Mouse (Mus musculus): ENCODE data around the gene Lsamp. TPM values are rescaled to one million over a fixed set of nuclear protein-coding genes. Genes with fewer than 3 reads are reported as not detected.

The Lsamp gene
- polyA plus RNA-seq, 1 experiment from 2014 or later, result 0.12 TPM

DNA sequence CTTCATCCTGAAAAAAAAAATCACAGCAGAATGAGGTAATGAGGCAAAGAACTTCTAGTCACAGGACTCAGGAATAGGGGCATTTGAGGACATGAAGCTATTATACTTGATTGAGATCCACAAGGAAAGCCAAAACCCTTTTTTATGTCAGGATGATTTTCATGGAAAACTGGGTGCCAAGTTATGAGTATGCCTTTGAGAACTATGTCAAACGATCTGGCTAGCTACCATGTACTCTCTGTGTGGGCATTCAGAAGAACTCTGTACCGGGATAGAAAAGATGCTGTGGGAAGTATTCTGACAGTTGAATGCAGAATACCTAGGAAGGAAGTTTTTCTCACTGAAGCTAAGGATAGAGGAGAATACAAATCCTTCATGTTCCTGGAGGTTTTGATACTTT lies 1801.4 kb downstream of the Lsamp start:
- no peak overlapping the region for H3K4me3 ChIP-seq (replicated peaks)
- H3K9me3 ChIP-seq (replicated peaks), result no peaks in the 10 kb centered on the region
- H3K9ac ChIP-seq, result no peak overlapping the region
- ATAC-seq (ENCODE audit: insufficient read depth), result no peak
- H3K27ac ChIP-seq (replicated peaks), result no peak overlapping the region
- no peaks in the 10 kb centered on the region for H3K36me3 ChIP-seq (replicated peaks)
- H3K4me2 ChIP-seq, result no peak overlapping the region
- H3K27me3 ChIP-seq, result no peaks in the 10 kb centered on the region
- no peaks in the 10 kb centered on the region for H3K4me1 ChIP-seq (replicated peaks)
- 61% methylated on average over 2 of the region's 2 CpGs for WGBS (ENCODE audit: insufficient replicate concordance)

GRCm38 (mm10) chr16:41786704-41787103 lies 1802.5 kb downstream of the Lsamp start:
- H3K27me3 ChIP-seq, result no peaks in the 10 kb centered on the region
- no peak overlapping the region for H3K9ac ChIP-seq
- no peak overlapping the region for H3K27ac ChIP-seq (replicated peaks)
- H3K4me1 ChIP-seq (replicated peaks), result no peaks in the 10 kb centered on the region
- ATAC-seq (ENCODE audit: insufficient read depth), result no peak
- no peaks in the 10 kb centered on the region for H3K36me3 ChIP-seq (replicated peaks)
- 71% methylated on average over 3 of the region's 3 CpGs for WGBS (ENCODE audit: insufficient replicate concordance)
- H3K9me3 ChIP-seq (replicated peaks), result no peaks in the 10 kb centered on the region
- no peak overlapping the region for H3K4me2 ChIP-seq
- H3K4me3 ChIP-seq (replicated peaks), result no peak overlapping the region

- 33% methylated on average over 1 of the region's 1 CpGs for WGBS (ENCODE audit: insufficient replicate concordance)
- Histone ChIP-seq H3K9me3 (replicated peaks) (no peaks in the 10 kb centered on the region), H3K27me3 (no peaks in the 10 kb centered on the region), H3K4me3 (replicated peaks) (no peak overlapping the region), H3K4me1 (replicated peaks) (no peaks in the 10 kb centered on the region), H3K4me2 (no peak overlapping the region), H3K36me3 (replicated peaks) (no peaks in the 10 kb centered on the region), H3K9ac (no peak overlapping the region), H3K27ac (replicated peaks) (no peak overlapping the region)
- no peak for ATAC-seq (ENCODE audit: insufficient read depth)
Observed at GRCm38 (mm10) chr16:41787146-41787545, 1803.0 kb downstream of the Lsamp start.

DNA sequence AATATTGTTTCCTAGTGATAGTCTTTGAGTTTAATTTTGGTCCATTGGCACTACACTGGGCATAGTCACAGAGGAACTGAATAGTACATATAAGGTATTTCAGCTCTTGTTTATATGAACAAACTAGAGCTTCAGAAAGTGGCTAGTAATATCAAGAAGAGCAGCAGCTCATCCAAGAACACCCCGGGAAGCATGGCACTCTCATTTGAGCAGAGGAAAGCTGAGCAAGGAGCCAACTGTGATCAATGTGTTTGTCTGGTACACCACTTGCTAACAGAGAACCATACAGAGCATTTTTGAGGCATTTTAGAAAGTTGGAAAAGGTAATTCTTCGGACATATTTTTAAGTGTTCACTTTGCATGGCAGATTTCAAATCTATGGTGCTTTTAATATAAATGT lies 1805.9 kb downstream of the Lsamp start:
- Histone ChIP-seq H3K27me3 (no peaks in the 10 kb centered on the region), H3K36me3 (replicated peaks) (no peaks in the 10 kb centered on the region), H3K9me3 (replicated peaks) (no peaks in the 10 kb centered on the region), H3K4me2 (no peak overlapping the region), H3K4me1 (replicated peaks) (no peaks in the 10 kb centered on the region), H3K27ac (replicated peaks) (no peak overlapping the region), H3K9ac (no peak overlapping the region), H3K4me3 (replicated peaks) (no peak overlapping the region)
- ATAC-seq (ENCODE audit: insufficient read depth), result no peak
- 50% methylated on average over 2 of the region's 2 CpGs for WGBS (ENCODE audit: insufficient replicate concordance)

GRCm38 (mm10) chr16:41820369-41820768 lies 1836.2 kb downstream of the Lsamp start:
- H3K4me2 ChIP-seq, result no peak overlapping the region
- ATAC-seq (ENCODE audit: insufficient read depth), result no peak
- H3K36me3 ChIP-seq (replicated peaks), result no peaks in the 10 kb centered on the region
- H3K4me1 ChIP-seq (replicated peaks), result no peaks in the 10 kb centered on the region
- no peak overlapping the region for H3K27ac ChIP-seq (replicated peaks)
- 73% methylated on average over 6 of the region's 6 CpGs for WGBS (ENCODE audit: insufficient replicate concordance)
- no peaks in the 10 kb centered on the region for H3K9me3 ChIP-seq (replicated peaks)
- H3K27me3 ChIP-seq, result no peaks in the 10 kb centered on the region
- no peak overlapping the region for H3K9ac ChIP-seq
- H3K4me3 ChIP-seq (replicated peaks), result no peak overlapping the region

GRCm38 (mm10) chr16:41826899-41827604 lies 1842.9 kb downstream of the Lsamp start:
- WGBS (ENCODE audit: insufficient replicate concordance), result 40% methylated on average over 5 of the region's 5 CpGs

DNA sequence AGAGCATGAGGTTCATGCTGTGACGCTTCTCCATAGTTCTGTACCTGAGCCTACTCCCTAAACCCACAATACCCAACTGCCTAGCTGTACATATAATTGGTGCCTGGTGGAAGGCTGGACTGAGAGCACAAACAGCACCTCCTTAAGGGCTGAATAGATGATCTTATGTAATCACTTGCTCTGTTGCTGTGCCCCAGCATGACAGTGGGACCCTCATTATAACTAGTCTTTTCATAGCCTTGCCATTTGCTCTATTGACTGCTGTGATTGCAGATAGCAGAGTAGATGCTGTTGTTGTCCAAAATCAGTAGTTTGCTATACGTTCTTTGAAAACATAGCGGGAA lies 1843.4 kb downstream of the Lsamp start:
- H3K4me2 ChIP-seq, result no peak overlapping the region
- H3K9me3 ChIP-seq (replicated peaks), result no peaks in the 10 kb centered on the region
- no peak for ATAC-seq (ENCODE audit: insufficient read depth)
- H3K27me3 ChIP-seq, result no peaks in the 10 kb centered on the region
- no peak overlapping the region for H3K27ac ChIP-seq (replicated peaks)
- H3K9ac ChIP-seq, result no peak overlapping the region
- no peaks in the 10 kb centered on the region for H3K36me3 ChIP-seq (replicated peaks)
- no peak overlapping the region for H3K4me3 ChIP-seq (replicated peaks)
- H3K4me1 ChIP-seq (replicated peaks), result no peaks in the 10 kb centered on the region
- 65% methylated on average over 3 of the region's 3 CpGs for WGBS (ENCODE audit: insufficient replicate concordance)

More at GRCm38 (mm10) chr16:41826899-41827604, 1842.9 kb downstream of the Lsamp start:
- no peaks in the 10 kb centered on the region for H3K36me3 ChIP-seq (replicated peaks)
- no peak overlapping the region for H3K27ac ChIP-seq (replicated peaks)
- H3K27me3 ChIP-seq, result no peaks in the 10 kb centered on the region
- H3K4me3 ChIP-seq (replicated peaks), result no peak overlapping the region
- no peak overlapping the region for H3K9ac ChIP-seq
- no peaks in the 10 kb centered on the region for H3K9me3 ChIP-seq (replicated peaks)
- no peak overlapping the region for H3K4me2 ChIP-seq
- no peaks in the 10 kb centered on the region for H3K4me1 ChIP-seq (replicated peaks)
- no peak for ATAC-seq (ENCODE audit: insufficient read depth)

DNA sequence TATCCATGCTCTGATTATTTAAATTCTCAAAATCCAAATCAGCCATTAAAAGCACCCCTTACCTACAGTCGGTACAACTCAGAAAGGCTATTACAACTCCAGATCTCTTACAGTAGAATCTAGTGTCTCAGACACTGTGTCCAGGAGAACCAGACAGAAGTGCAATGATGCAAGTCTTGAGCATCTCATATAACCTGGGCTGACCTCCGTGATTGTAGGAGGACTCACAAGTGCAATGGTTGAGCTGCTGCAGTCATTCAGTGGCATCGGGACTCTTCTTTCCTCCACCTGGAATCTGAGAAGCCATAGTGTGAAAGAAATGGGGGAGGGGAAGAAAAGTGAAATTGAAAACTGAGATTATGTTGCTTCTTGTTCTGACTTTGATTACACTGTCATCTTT lies 1850.5 kb downstream of the Lsamp start:
- H3K9ac ChIP-seq, result no peak overlapping the region
- ATAC-seq (ENCODE audit: insufficient read depth), result no peak
- H3K36me3 ChIP-seq (replicated peaks), result no peaks in the 10 kb centered on the region
- H3K4me3 ChIP-seq (replicated peaks), result no peak overlapping the region
- WGBS (ENCODE audit: insufficient replicate concordance), result 56% methylated on average over 3 of the region's 3 CpGs
- H3K4me2 ChIP-seq, result no peak overlapping the region
- no peaks in the 10 kb centered on the region for H3K4me1 ChIP-seq (replicated peaks)
- no peaks in the 10 kb centered on the region for H3K9me3 ChIP-seq (replicated peaks)
- no peaks in the 10 kb centered on the region for H3K27me3 ChIP-seq
- H3K27ac ChIP-seq (replicated peaks), result no peak overlapping the region

- H3K9ac ChIP-seq, result no peak overlapping the region
- no peak overlapping the region for H3K4me2 ChIP-seq
- no peak for ATAC-seq (ENCODE audit: insufficient read depth)
- no peaks in the 10 kb centered on the region for H3K36me3 ChIP-seq (replicated peaks)
- no peak overlapping the region for H3K27ac ChIP-seq (replicated peaks)
- H3K27me3 ChIP-seq, result no peaks in the 10 kb centered on the region
- WGBS (ENCODE audit: insufficient replicate concordance), result 41% methylated on average over 6 of the region's 6 CpGs
- no peak overlapping the region for H3K4me3 ChIP-seq (replicated peaks)
- no peaks in the 10 kb centered on the region for H3K4me1 ChIP-seq (replicated peaks)
- H3K9me3 ChIP-seq (replicated peaks), result no peaks in the 10 kb centered on the region
Observed at GRCm38 (mm10) chr16:41835745-41836144, 1851.6 kb downstream of the Lsamp start.

GRCm38 (mm10) chr16:41839751-41840404 lies 1855.7 kb downstream of the Lsamp start:
- no peaks in the 10 kb centered on the region for H3K9me3 ChIP-seq (replicated peaks)
- no peak overlapping the region for H3K4me2 ChIP-seq
- no peaks in the 10 kb centered on the region for H3K27me3 ChIP-seq
- no peak overlapping the region for H3K27ac ChIP-seq (replicated peaks)
- H3K36me3 ChIP-seq (replicated peaks), result no peaks in the 10 kb centered on the region
- ATAC-seq (ENCODE audit: insufficient read depth), result no peak
- no peaks in the 10 kb centered on the region for H3K4me1 ChIP-seq (replicated peaks)
- H3K9ac ChIP-seq, result no peak overlapping the region
- WGBS (ENCODE audit: insufficient replicate concordance), result 46% methylated on average over 2 of the region's 2 CpGs
- H3K4me3 ChIP-seq (replicated peaks), result no peak overlapping the region

DNA sequence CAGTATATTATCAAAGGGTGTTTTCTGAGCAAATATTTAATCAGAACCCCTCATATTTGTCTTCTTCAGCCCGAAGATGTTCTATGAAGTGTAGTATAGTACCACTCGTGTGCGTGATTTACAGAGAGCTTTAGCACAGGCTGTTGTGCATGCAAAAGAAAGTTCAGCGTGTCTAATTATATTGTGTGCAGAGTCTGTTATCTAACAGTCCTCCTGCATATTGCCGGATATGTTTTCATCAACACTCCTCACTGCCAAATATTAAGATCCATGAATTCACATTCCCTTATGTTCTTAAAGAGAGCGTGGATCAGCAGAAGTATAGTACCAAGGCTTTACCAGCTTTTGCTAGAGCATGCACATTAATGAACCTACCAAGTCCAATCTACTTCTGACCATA lies 1862.7 kb downstream of the Lsamp start:
- no peak overlapping the region for H3K4me2 ChIP-seq
- H3K27me3 ChIP-seq, result no peaks in the 10 kb centered on the region
- no peak overlapping the region for H3K9ac ChIP-seq
- 61% methylated on average over 6 of the region's 6 CpGs for WGBS (ENCODE audit: insufficient replicate concordance)
- ATAC-seq (ENCODE audit: insufficient read depth), result no peak
- H3K9me3 ChIP-seq (replicated peaks), result no peaks in the 10 kb centered on the region
- H3K4me3 ChIP-seq (replicated peaks), result no peak overlapping the region
- H3K27ac ChIP-seq (replicated peaks), result no peak overlapping the region
- H3K4me1 ChIP-seq (replicated peaks), result no peaks in the 10 kb centered on the region
- no peaks in the 10 kb centered on the region for H3K36me3 ChIP-seq (replicated peaks)
